Mouse (Mus musculus) small intestine, adult 10 weeks (tissue): Measurements from ENCODE around the gene Rnps1. TPM values are rescaled to one million over a fixed set of nuclear protein-coding genes. Genes with fewer than 3 reads are reported as not detected.

Experiments
- polyA plus RNA-seq: library from polyadenylated mRNA; stranded (reverse); fragments of 350-450 nt; fragmentation: Illumina TruSeq; extraction: RNeasy Lipid Tissue Mini Kit (QIAGEN cat#74804); gene quantifications from one replicate; pipeline ENCODE4 v1.2.3, GENCODE M21; 2014; ENCODE audit warnings: low replicate concordance

Rnps1 gene
- polyA plus RNA-seq, result 70.5 TPM

GRCm38 (mm10) chr17:24414230-24414976 lies at the start of gene Rnps1:
Gene Rnps1, plus strand, starts transcription at chr17:24414565.

GRCm38 (mm10) chr17:24426471-24427169 lies 12.3 kb downstream of the Rnps1 start, which contains the start of gene Eci1:
Gene Eci1, plus strand, starts transcription at chr17:24426641.

GRCm38 (mm10) chr17:24442632-24443155 lies 28.3 kb downstream of the Rnps1 start, which contains the start of gene Dnase1l2:
Gene Dnase1l2, minus strand, starts transcription at chr17:24443105.

GRCm38 (mm10) chr17:24469910-24470602 lies 55.7 kb downstream of the Rnps1 start, which contains the start of the genes E4f1 and Pgp:
Gene E4f1, minus strand, starts transcription at chr17:24470313.
Gene Pgp, plus strand, starts transcription at chr17:24470392.

GRCm38 (mm10) chr17:24473612-24474275 lies 59.4 kb downstream of the Rnps1 start, which contains the start of gene Bricd5:
Gene Bricd5, plus strand, starts transcription at chr17:24473884.

Other genes with a start within 250 kb of the Rnps1 start
- 38.1 TPM for gene Atp6v0c, start 244.9 kb upstream of the Rnps1 start, polyA plus RNA-seq
- gene Tbc1d24, start 209.0 kb upstream of the Rnps1 start, polyA plus RNA-seq, result 34.6 TPM
- not detected for gene Ntn3, start 205.0 kb upstream of the Rnps1 start, polyA plus RNA-seq
- 2.5 TPM for gene Tedc2, start 193.7 kb upstream of the Rnps1 start, polyA plus RNA-seq
- 1.9 TPM for gene Ccnf, start 163.1 kb upstream of the Rnps1 start, polyA plus RNA-seq
- not detected for gene Abca17, start 63.5 kb upstream of the Rnps1 start, polyA plus RNA-seq
- 1.4 TPM for gene Abca3, start 62.6 kb upstream of the Rnps1 start, polyA plus RNA-seq
- 15.5 TPM for gene Eci1, start 12.1 kb downstream of the Rnps1 start, polyA plus RNA-seq
- gene Dnase1l2, start 28.5 kb downstream of the Rnps1 start, polyA plus RNA-seq, result not detected
- 0.67 TPM for gene E4f1, start 55.7 kb downstream of the Rnps1 start, polyA plus RNA-seq
- gene Pgp, start 55.8 kb downstream of the Rnps1 start, polyA plus RNA-seq, result 39.1 TPM
- gene Bricd5, start 59.3 kb downstream of the Rnps1 start, polyA plus RNA-seq, result not detected
- gene Mlst8, start 64.5 kb downstream of the Rnps1 start, polyA plus RNA-seq, result 3.2 TPM
- not detected for gene Caskin1, start 74.0 kb downstream of the Rnps1 start, polyA plus RNA-seq
- 3.7 TPM for gene Traf7, start 113.4 kb downstream of the Rnps1 start, polyA plus RNA-seq
- gene Rab26, start 119.6 kb downstream of the Rnps1 start, polyA plus RNA-seq, result not detected
- 0.93 TPM for gene Pkd1, start 135.3 kb downstream of the Rnps1 start, polyA plus RNA-seq
- 3.3 TPM for gene Tsc2, start 218.1 kb downstream of the Rnps1 start, polyA plus RNA-seq
- gene Nthl1, start 218.1 kb downstream of the Rnps1 start, polyA plus RNA-seq, result not detected
- gene Slc9a3r2, start 235.8 kb downstream of the Rnps1 start, polyA plus RNA-seq, result 3.3 TPM
- not detected for gene Npw, start 243.9 kb downstream of the Rnps1 start, polyA plus RNA-seq